Mouse (Mus musculus): ENCODE measurements at regions not wholly inside any gene's neighbourhood (a gene's known extent, or its start where the extent isn't known, plus 50 kb on each side); places are given as distances from the start of the nearest gene placed in this dataset.

GRCm38 (mm10) chr6:22674586-22674929 lies 200.7 kb upstream of the Ptprz1 start:
- TF ChIP-seq CTCF (IDR thresholded peaks at IDR 0.05; ENCODE audit: low read depth, low read length) = no peak
- TF ChIP-seq POLR2A (IDR thresholded peaks at IDR 0.05; ENCODE audit: borderline replicate concordance, low read depth, low read length) = no peak
